Mouse (Mus musculus): ENCODE measurements around the gene Rnf145. TPM values are rescaled to one million over a fixed set of nuclear protein-coding genes. Genes with fewer than 3 reads are reported as not detected.
A peak's percentile ranks its signal among the peaks of the same experiment; 100 is the strongest.

Rnf145 gene
- polyA plus RNA-seq (2012; rRNA removed): 92.1 and 160 TPM in 2 replicates
- polyA plus RNA-seq (2014; fragmentation: Nextera tagmentation; extraction: Ambion mirVana): 84.5 and 105 TPM in 2 replicates

DNA sequence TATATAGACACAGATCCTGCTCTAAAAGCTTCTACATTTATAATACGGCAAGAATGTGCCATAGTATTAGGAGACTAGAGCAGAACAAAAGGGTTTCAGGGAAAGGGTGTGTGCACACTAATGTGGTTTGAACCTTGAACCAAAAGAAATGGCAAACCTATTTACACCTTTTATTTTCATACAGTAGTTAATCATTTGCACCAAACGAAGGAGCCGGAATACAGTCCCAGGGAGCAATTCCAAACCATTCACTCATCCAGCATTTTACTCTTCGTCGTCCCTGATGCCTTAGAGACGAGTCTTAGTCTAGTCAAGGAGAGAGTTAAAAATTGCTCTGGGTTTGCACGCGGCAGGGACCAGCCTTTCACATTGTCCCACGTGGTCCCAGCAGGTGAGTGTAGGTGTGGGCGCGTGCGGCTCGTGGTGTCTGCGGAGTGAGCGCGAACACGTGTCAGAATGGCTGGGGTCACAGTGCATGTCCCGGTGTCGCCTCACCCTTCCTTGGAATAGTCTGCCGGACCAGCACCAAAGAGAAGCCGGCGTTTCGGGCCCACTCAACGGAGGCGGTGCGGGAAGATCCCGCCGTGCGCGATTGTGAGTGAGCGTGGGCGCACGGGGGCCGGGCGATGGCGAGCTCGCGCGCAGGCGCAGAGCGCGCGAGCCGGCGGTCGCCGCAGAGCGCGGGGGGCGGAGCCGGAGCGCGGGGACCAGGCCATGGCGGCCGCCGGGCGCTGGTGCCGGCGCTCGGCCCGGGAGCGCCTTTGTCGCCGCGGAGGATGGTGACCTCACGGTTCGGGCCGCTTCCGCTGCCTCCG is at the start of gene Rnf145:
TSS of gene Rnf145 (plus strand) at position 684 of the 815 bp plus-strand sequence.
- DNase-seq (ENCODE audit: low spot score) (peak; percentile 62), ATAC-seq (ENCODE audit: low FRiP score, low read depth) (peak; percentile 88)
- H3K9ac ChIP-seq (ENCODE audit: low read depth, low read length, severe bottlenecking): peak within 1 kb of the TSS; percentile 89
- no peaks in the 10 kb centered on the region for H3K27me3 ChIP-seq (ENCODE audit: control insufficient read depth, insufficient read depth, low read length)
- peak within 1 kb of the TSS; percentile 85 for H3K4me2 ChIP-seq (replicated peaks; ENCODE audit: low read depth, low read length, severe bottlenecking)
- H3K4me3 ChIP-seq (replicated peaks; ENCODE audit: low read length): peak within 1 kb of the TSS; percentile 98
- H3K9me3 ChIP-seq (ENCODE audit: control insufficient read depth, low read length): no peaks in the 10 kb centered on the region
- 0 out of 2 replicates have a peak, but pooled peaks have one; percentile 61 for TF ChIP-seq POLR2A (IDR thresholded peaks at IDR 0.05; ENCODE audit: borderline replicate concordance, extremely low read depth, insufficient read depth, insufficient read length)
- H3K36me3 ChIP-seq (ENCODE audit: control insufficient read depth, insufficient read depth, low read length): 0 out of 2 replicates have a peak, but pooled peaks cover 3% of the 10 kb centered on the region
- H3K27ac ChIP-seq (replicated peaks; ENCODE audit: low read depth, low read length): peak within 1 kb of the TSS; percentile 87
- 2% methylated on average over 34 of the region's 70 CpGs for WGBS
- 0 out of 2 replicates have a peak, but pooled peaks cover 9% of the 10 kb centered on the region for H3K4me1 ChIP-seq (ENCODE audit: control insufficient read depth, insufficient read depth, low read length)

DNA sequence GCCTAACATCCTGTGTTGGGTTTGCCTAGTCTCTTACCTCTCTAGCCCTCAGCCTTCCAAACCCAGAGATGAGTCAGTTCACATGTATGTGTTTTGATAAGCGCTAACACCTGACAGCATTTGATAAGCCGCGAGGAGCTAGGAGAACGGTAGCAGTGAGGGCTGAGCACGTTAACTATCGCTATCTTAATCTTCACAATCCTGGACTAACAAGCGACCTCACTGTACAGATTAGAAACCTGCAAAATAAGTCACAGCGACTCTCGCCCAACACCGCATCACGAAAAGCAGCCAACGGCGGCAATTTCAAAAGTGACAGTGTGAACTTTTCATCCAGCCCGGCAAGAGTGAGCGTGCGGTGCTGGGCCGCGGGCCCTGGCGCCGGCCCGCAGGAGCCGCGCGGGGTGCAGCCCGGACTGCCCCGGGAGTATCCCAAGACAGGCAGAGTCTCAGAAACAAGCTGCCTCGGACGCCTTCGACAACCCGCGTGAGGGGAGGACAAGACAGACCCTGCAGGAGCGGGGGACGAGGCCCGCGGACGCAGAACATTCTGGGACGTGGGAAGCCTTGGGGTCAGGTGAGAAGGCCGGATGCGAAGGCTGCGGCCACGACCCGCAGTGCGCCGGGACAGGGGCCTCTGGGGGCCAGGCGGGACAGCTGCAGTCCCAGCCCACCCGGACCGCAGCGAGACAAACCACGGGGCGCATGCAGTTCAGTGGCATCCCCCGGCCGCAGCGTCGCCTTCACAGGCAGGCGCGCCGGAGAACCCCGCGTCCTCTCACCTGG is 48.9 kb upstream of the Rnf145 start:
- Histone ChIP-seq H3K4me1 (ENCODE audit: control insufficient read depth, insufficient read depth, low read length) (peaks cover 4% of the 10 kb centered on the region), H3K9ac (ENCODE audit: low read depth, low read length, severe bottlenecking) (peak overlapping the region; percentile 84), H3K36me3 (ENCODE audit: control insufficient read depth, insufficient read depth, low read length) (no peaks in the 10 kb centered on the region), H3K27me3 (ENCODE audit: control insufficient read depth, insufficient read depth, low read length) (no peaks in the 10 kb centered on the region), H3K4me3 (replicated peaks; ENCODE audit: low read length) (peak overlapping the region; percentile 89), H3K9me3 (ENCODE audit: control insufficient read depth, low read length) (no peaks in the 10 kb centered on the region), H3K27ac (replicated peaks; ENCODE audit: low read depth, low read length) (peak overlapping the region; percentile 85), H3K4me2 (replicated peaks; ENCODE audit: low read depth, low read length, severe bottlenecking) (peak overlapping the region; percentile 90)
- TF ChIP-seq POLR2A (IDR thresholded peaks at IDR 0.05; ENCODE audit: borderline replicate concordance, extremely low read depth, insufficient read depth, insufficient read length): no peak
- WGBS: 1% methylated on average over 56 of the region's 59 CpGs
- ATAC-seq (ENCODE audit: low FRiP score, low read depth) (peak; percentile 56), DNase-seq (ENCODE audit: low spot score) (no peak)

DNA sequence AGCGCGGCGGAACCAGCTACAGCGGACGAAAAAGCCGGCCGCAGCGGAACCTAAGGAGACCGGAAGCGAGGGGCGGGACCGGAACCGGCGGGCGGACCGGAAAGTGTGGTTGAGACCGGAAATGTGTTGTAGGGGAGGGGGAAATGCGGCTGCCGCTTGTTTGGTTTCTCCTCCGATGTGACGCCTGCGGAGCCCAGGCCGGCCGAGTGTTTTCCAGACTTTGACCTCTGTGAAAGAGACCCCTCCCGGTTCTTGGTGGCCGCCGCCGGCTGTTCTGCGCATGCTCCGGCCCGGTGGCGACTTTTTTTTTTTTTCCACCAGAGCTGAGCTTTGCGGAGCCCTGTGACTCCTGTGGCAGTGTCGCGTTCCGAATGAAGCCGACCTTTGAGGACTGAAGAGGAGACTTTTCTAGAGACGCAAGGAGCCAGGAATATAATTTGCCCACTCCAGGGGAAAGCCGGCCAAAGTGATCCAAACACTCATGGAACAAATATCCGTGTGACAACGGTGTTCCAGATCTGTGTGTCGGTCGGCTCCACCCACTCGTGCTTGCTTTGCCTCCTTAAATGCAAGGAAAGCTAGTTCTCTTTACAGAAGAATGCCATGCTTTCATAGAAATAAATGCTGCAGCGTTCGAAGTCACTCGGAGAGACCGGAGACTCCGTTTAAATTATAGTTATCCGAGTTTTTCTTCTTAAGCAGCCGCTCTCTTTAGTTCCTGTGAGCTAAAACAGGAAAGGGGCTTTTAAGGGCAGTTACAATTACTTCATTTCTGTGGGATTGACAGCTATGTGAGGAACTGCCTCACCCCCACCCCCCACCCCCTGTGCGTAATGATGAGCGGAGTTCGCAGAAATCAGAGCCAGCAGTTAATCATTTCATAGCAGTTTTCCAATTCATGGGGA is 48.1 kb upstream of the Rnf145 start, which contains the start of gene Ublcp1:
TSS of gene Ublcp1 (minus strand) at position 67 of the 905 bp plus-strand sequence.
- no peaks in the 10 kb centered on the region for H3K36me3 ChIP-seq (ENCODE audit: control insufficient read depth, insufficient read depth, low read length)
- H3K9ac ChIP-seq (ENCODE audit: low read depth, low read length, severe bottlenecking): peak within 1 kb of the TSS; percentile 84
- H3K4me1 ChIP-seq (ENCODE audit: control insufficient read depth, insufficient read depth, low read length): peaks cover 4% of the 10 kb centered on the region
- H3K4me2 ChIP-seq (replicated peaks; ENCODE audit: low read depth, low read length, severe bottlenecking): peak within 1 kb of the TSS; percentile 90
- peak within 1 kb of the TSS; percentile 89 for H3K4me3 ChIP-seq (replicated peaks; ENCODE audit: low read length)
- H3K27me3 ChIP-seq (ENCODE audit: control insufficient read depth, insufficient read depth, low read length): no peaks in the 10 kb centered on the region
- TF ChIP-seq POLR2A (IDR thresholded peaks at IDR 0.05; ENCODE audit: borderline replicate concordance, extremely low read depth, insufficient read depth, insufficient read length): peak; percentile 61; the same call in 1 of the 2 replicates
- DNase-seq (ENCODE audit: low spot score) (peak; percentile 95), ATAC-seq (ENCODE audit: low FRiP score, low read depth) (peak; percentile 93)
- no peaks in the 10 kb centered on the region for H3K9me3 ChIP-seq (ENCODE audit: control insufficient read depth, low read length)
- WGBS: under 1% methylated on average over 54 of the region's 54 CpGs
- peak within 1 kb of the TSS; percentile 85 for H3K27ac ChIP-seq (replicated peaks; ENCODE audit: low read depth, low read length)

DNA sequence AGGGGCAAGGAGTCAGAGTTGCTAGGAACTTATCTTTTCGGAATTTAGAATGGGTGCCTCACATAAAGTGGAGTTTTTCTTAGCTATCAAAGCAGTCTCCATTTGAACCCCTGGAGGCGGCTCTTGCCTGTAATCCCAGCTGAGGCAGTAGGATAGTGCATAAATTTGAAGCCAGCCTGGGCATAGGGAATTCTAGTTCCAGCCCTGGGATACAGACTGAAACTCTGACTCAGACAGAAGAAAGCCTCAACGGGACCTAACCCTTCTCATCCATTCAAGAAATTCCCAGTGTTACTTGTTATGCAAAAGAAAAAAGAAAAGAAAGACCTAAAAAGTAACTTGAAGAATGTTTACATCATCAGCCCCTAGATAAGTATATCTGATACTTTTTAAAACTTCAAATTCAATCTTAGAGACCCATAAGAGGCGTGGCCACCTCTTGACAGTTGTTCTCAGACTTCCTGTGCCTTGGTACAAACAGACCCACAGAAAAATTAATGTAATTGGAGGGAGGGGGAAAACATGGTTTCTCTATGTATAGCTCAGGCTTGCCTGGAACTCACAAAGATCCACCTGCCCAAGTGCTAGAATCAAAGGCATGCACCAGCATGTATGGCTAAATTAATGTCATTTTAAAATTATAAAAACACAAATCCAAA is 47.3 kb upstream of the Rnf145 start:
- 26% methylated on average over 4 of the region's 4 CpGs for WGBS
- TF ChIP-seq POLR2A (IDR thresholded peaks at IDR 0.05; ENCODE audit: borderline replicate concordance, extremely low read depth, insufficient read depth, insufficient read length): no peak
- H3K4me2 ChIP-seq (replicated peaks; ENCODE audit: low read depth, low read length, severe bottlenecking): peak overlapping the region; percentile 90
- ATAC-seq (ENCODE audit: low FRiP score, low read depth) (no peak), DNase-seq (ENCODE audit: low spot score) (no peak)
- H3K27ac ChIP-seq (replicated peaks; ENCODE audit: low read depth, low read length): peak overlapping the region; percentile 85; the same call in 1 of the 2 replicates
- H3K4me3 ChIP-seq (replicated peaks; ENCODE audit: low read length): peak overlapping the region; percentile 89
- peak overlapping the region; percentile 84 for H3K9ac ChIP-seq (ENCODE audit: low read depth, low read length, severe bottlenecking)
- H3K27me3 ChIP-seq (ENCODE audit: control insufficient read depth, insufficient read depth, low read length): no peaks in the 10 kb centered on the region
- H3K36me3 ChIP-seq (ENCODE audit: control insufficient read depth, insufficient read depth, low read length): no peaks in the 10 kb centered on the region
- H3K4me1 ChIP-seq (ENCODE audit: control insufficient read depth, insufficient read depth, low read length): peaks cover 4% of the 10 kb centered on the region
- H3K9me3 ChIP-seq (ENCODE audit: control insufficient read depth, low read length): no peaks in the 10 kb centered on the region

Data from limb, embryonic 14.5 days (tissue).